Mouse (Mus musculus) liver, embryonic 13.5 days (tissue): Measurements from ENCODE around the gene Plekha6. TPM values are rescaled to one million over a fixed set of nuclear protein-coding genes. Genes with fewer than 3 reads are reported as not detected.

Experiments
- ATAC-seq: fragments of 200-750 bp; cut with Nextera tagmentation; 2 replicates; pipeline ENCODE4 v1.8.0; 2017; ENCODE audit warnings: low read depth, mild to moderate bottlenecking, moderate number of reproducible peaks, moderate library complexity
- DNase-seq: peaks from one replicate; pipeline ENCODE4 v3.0.0; 2022
- H3K27ac ChIP-seq: fragments of 300-500 bp; sonication (generic); 2 replicates; pipeline ENCODE4 v1.5.1; 2015; ENCODE audit warnings: moderate library complexity, mild to moderate bottlenecking, inconsistent platforms
- H3K27me3 ChIP-seq: fragments of 300-500 bp; sonication (generic); 2 replicates; pipeline ENCODE4 v1.6.1; 2015; ENCODE audit warnings: mild to moderate bottlenecking, inconsistent platforms
- H3K36me3 ChIP-seq: fragments of 300-500 bp; sonication (generic); 2 replicates; pipeline ENCODE4 v1.6.1; 2015; ENCODE audit warnings: mild to moderate bottlenecking, inconsistent platforms
- H3K4me1 ChIP-seq: fragments of 300-500 bp; sonication (generic); replicated peaks from 2 replicates; pipeline ENCODE4 v1.6.1; 2015; ENCODE audit warnings: inconsistent platforms
- H3K4me2 ChIP-seq: fragments of 300-500 bp; sonication (generic); 2 replicates; pipeline ENCODE4 v1.6.1; 2015; ENCODE audit warnings: inconsistent platforms, mild to moderate bottlenecking, moderate library complexity
- H3K4me3 ChIP-seq: fragments of 300-500 bp; sonication (generic); replicated peaks from 2 replicates; pipeline ENCODE4 v1.5.1; 2015; ENCODE audit warnings: mild to moderate bottlenecking, inconsistent platforms
- H3K9ac ChIP-seq: fragments of 300-500 bp; sonication (generic); 2 replicates; pipeline ENCODE4 v1.6.1; 2015; ENCODE audit warnings: mild to moderate bottlenecking, inconsistent platforms
- H3K9me3 ChIP-seq: fragments of 300-500 bp; sonication (generic); replicated peaks from 2 replicates; pipeline ENCODE4 v1.6.1; 2016; ENCODE audit warnings: inconsistent platforms
- WGBS: fragments of 180-500 bp; shearing (Covaris S2); methylation state at CpG from one replicate; pipeline ENCODE4 v1.1.7; 2015; ENCODE audit not compliant: insufficient replicate concordance; 5-methylcytosine and 5-hydroxymethylcytosine counted together
- polyA plus RNA-seq: library from polyadenylated mRNA; unstranded; fragments of >200 nt; fragmentation: Nextera tagmentation; extraction: Ambion mirVana; gene quantifications from 2 replicates; pipeline ENCODE4 v1.2.1, GENCODE M21; 2015

Gene Plekha6
- polyA plus RNA-seq, 1 experiment from 2014 or later, result 1.9 TPM

GRCm38 (mm10) chr1:133168318-133169060 is 4.5 kb downstream of the Plekha6 start:
- whole genome bisulfite sequencing, result 40% methylated on average over 19 of the region's 19 CpGs
- Histone ChIP-seq H3K4me2 (peak overlapping the region; percentile 28), H3K27me3 (peaks cover 68% of the 10 kb centered on the region)

GRCm38 (mm10) chr1:133170196-133170595 is 6.2 kb downstream of the Plekha6 start:
- 63% methylated on average over 8 of the region's 8 CpGs for WGBS

More at GRCm38 (mm10) chr1:133168318-133169060, 4.5 kb downstream of the Plekha6 start:
- peak; percentile 24 for DNase-seq
- Histone ChIP-seq H3K4me1 (peaks cover 21% of the 10 kb centered on the region), H3K36me3 (no peaks in the 10 kb centered on the region), H3K27ac (no peak overlapping the region), H3K4me3 (no peak overlapping the region), H3K9me3 (no peaks in the 10 kb centered on the region), H3K9ac (no peak overlapping the region)
- ATAC-seq, result no peak

DNA sequence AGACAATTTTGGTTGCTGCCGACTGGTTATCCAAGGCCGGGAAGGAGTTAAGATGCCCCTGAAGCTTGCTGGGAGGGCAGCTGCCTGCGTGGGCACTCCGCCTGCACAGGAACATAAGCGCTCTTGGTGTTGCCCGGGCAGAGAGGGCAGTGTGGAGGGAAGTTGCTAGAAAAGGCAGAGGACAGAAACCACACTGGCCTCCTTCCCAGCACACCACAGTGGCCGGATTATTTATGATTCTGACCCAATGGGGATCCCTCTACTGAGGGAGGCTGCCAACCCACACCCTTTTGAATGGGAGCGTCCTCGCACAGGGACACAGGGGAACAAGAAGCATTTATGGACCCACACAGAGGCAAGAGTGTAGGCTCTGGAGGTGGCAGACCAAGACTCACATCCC is 7.3 kb downstream of the Plekha6 start:
- no peaks in the 10 kb centered on the region for H3K36me3 ChIP-seq
- H3K9ac ChIP-seq, result no peak overlapping the region
- no peaks in the 10 kb centered on the region for H3K9me3 ChIP-seq
- H3K4me1 ChIP-seq, result peaks cover 6% of the 10 kb centered on the region
- no peak overlapping the region for H3K4me3 ChIP-seq
- ATAC-seq, result no peak
- H3K27ac ChIP-seq, result no peak overlapping the region
- H3K27me3 ChIP-seq, result peaks cover 46% of the 10 kb centered on the region
- DNase-seq, result no peak
- 71% methylated on average over 9 of the region's 9 CpGs for WGBS
- H3K4me2 ChIP-seq, result no peak overlapping the region

More at GRCm38 (mm10) chr1:133170196-133170595, 6.2 kb downstream of the Plekha6 start:
- ATAC-seq (no peak), DNase-seq (no peak)
- Histone ChIP-seq H3K4me1 (peaks cover 6% of the 10 kb centered on the region), H3K9me3 (no peaks in the 10 kb centered on the region), H3K4me3 (no peak overlapping the region), H3K27ac (no peak overlapping the region), H3K4me2 (no peak overlapping the region), H3K9ac (no peak overlapping the region), H3K36me3 (no peaks in the 10 kb centered on the region), H3K27me3 (peaks cover 54% of the 10 kb centered on the region)

- WGBS, result 50% methylated on average over 6 of the region's 6 CpGs
- no peak for DNase-seq
Measured at GRCm38 (mm10) chr1:133175150-133175549, 11.1 kb downstream of the Plekha6 start.

DNA sequence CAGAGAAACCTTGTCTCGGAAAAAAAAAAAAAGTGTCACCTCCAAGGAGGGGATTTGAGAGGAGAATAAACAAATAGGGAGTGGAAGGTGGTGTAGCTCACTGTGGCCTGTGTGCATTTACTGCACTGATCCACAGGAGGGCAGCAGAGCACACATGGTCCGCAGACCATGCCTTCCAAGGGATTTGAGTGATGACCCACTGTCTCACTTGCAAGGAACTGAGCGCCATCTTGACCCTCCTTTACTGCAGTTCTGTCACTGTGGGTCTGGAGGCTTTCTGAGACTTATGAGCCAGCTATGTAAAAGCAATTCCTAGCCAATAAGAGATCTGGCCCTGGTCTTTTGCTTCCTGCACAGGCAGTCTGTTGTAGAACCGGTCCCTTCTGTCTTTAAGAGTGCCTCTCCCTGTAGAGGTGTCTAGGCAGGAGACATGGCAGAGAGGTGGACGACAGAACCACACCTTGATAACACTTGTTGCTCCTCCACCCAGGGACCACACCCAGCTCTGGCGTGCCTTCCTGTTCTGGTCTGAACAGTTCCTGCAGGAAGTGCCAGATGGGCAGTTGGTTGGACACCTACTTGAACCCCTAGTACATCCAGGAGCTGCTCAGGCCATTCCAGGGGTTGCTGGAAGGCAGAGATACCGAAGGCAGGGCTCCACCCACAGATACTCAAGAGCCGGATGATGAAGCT is 13.6 kb downstream of the Plekha6 start:
- Histone ChIP-seq H3K9ac (no peak overlapping the region), H3K36me3 (no peaks in the 10 kb centered on the region), H3K4me1 (peaks cover 15% of the 10 kb centered on the region), H3K27me3 (peaks cover 48% of the 10 kb centered on the region), H3K27ac (no peak overlapping the region), H3K4me2 (no peak overlapping the region), H3K9me3 (no peaks in the 10 kb centered on the region), H3K4me3 (no peak overlapping the region)
- ATAC-seq (no peak), DNase-seq (peak; percentile 20)
- 31% methylated on average over 8 of the region's 8 CpGs for WGBS

More at GRCm38 (mm10) chr1:133175150-133175549, 11.1 kb downstream of the Plekha6 start:
- H3K27me3 ChIP-seq, result peaks cover 30% of the 10 kb centered on the region
- H3K9ac ChIP-seq, result no peak overlapping the region
- no peak overlapping the region for H3K4me3 ChIP-seq
- no peak for ATAC-seq
- H3K4me1 ChIP-seq, result peaks cover 6% of the 10 kb centered on the region
- H3K9me3 ChIP-seq, result no peaks in the 10 kb centered on the region
- no peak overlapping the region for H3K27ac ChIP-seq
- no peaks in the 10 kb centered on the region for H3K36me3 ChIP-seq
- no peak overlapping the region for H3K4me2 ChIP-seq

DNA sequence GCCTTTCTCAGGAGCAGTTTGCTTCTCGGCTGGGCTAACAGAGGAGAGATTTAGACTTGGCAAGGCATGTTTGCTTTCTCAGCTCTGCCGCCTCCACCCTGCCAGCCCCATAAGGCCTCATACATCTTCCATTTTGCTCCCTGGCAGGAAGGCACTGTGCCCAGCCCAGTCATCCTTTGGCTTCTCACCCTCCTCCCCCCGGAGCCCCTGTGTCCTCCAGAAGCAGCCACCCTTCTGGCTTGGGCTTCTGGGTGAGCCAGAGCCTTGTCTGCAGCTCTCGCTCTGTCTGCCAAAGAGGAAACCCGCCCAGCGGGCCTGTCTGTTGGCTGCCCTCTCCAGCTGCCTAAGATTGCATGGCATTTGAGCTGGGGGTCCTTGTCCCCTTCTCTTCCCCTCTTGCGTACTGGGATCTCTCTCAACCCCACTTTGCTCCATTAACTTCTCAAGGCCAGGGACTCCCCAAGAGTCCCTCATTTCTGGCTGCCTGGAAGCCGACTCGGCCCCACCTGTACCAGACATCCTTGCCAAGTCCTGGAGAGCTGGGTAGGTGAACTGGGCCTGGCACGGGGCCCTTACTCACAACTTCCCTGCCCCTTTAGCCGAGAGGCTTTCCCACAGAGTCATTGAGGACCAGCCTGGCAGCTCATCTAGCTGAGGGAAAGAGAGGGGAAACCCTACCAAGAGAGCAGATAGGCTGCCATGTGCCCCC is 14.9 kb downstream of the Plekha6 start:
- H3K4me3 ChIP-seq, result no peak overlapping the region
- H3K4me2 ChIP-seq, result no peak overlapping the region
- H3K27ac ChIP-seq, result no peak overlapping the region
- no peaks in the 10 kb centered on the region for H3K36me3 ChIP-seq
- H3K9ac ChIP-seq, result no peak overlapping the region
- no peak for DNase-seq
- H3K9me3 ChIP-seq, result no peaks in the 10 kb centered on the region
- 63% methylated on average over 11 of the region's 11 CpGs for WGBS
- no peak for ATAC-seq
- peaks cover 16% of the 10 kb centered on the region for H3K4me1 ChIP-seq
- H3K27me3 ChIP-seq, result peaks cover 58% of the 10 kb centered on the region

DNA sequence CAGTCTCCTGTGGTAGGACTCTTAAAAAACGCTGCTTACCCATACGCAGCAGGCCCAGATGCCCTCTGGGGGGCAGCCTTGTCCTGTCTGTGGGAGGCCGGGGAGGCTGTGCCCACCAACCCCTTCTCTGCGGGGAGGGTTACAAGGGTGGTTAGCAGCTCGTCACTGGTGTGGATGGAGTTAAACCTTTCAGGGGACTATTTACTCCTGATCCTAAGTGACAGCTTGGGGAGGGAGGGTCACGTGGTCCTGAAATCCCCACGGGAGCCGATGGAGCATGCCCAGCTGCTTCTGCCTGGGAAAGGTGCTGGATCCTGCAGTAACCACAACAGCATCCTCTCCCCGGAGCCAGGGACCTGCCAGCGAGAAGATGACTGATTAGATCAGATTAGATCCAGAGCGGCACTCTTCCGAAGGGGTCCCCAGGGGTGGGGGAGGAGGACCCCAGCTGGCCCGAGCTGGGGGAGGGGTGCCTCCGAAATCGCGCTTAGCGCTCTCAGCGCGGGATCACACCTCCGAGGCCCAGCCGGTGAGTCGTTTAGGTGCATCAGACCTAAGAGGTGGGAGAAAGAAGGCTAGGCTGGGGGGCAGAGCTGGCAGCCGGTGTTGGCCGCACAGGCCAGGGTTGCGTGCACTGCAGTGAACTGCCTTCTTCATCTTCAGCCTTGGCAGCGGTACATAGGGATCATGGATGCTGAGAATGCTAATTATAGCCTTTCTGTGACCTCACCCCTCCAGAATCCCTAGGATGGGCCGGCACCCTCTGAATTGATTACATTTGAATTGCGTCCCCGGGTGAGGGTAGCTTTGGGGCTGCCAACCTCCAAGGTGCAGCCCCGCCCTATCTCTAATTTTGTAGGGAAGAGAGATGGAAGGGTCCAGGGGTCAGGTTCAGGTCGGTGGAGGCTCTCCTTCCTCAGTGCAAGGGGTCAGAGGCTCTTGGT is 17.3 kb downstream of the Plekha6 start:
- Histone ChIP-seq H3K36me3 (no peaks in the 10 kb centered on the region), H3K9me3 (no peaks in the 10 kb centered on the region), H3K27me3 (peaks cover 54% of the 10 kb centered on the region), H3K27ac (no peak overlapping the region), H3K4me1 (peaks cover 16% of the 10 kb centered on the region), H3K9ac (no peak overlapping the region), H3K4me3 (peak overlapping the region; percentile 34), H3K4me2 (peak overlapping the region; percentile 55)
- 0 out of 2 replicates have a peak, but pooled peaks have one; percentile 26 for ATAC-seq
- DNase-seq, result no peak
- WGBS, result 2% methylated on average over 31 of the region's 31 CpGs

GRCm38 (mm10) chr1:133182016-133182705 is 18.2 kb downstream of the Plekha6 start:
- Histone ChIP-seq H3K4me3 (peak overlapping the region; percentile 37), H3K4me2 (peak overlapping the region; percentile 55), H3K9me3 (no peaks in the 10 kb centered on the region), H3K9ac (no peak overlapping the region), H3K4me1 (peaks cover 16% of the 10 kb centered on the region), H3K27me3 (peaks cover 54% of the 10 kb centered on the region), H3K27ac (no peak overlapping the region), H3K36me3 (no peaks in the 10 kb centered on the region)
- DNase-seq (no peak), ATAC-seq (no peak)
- 3% methylated on average over 25 of the region's 25 CpGs for WGBS

GRCm38 (mm10) chr1:133182706-133183095 is 18.7 kb downstream of the Plekha6 start:
- Histone ChIP-seq H3K36me3 (no peaks in the 10 kb centered on the region), H3K4me2 (peak overlapping the region; percentile 55), H3K4me1 (peaks cover 14% of the 10 kb centered on the region), H3K9me3 (no peaks in the 10 kb centered on the region), H3K27me3 (peaks cover 54% of the 10 kb centered on the region), H3K27ac (no peak overlapping the region), H3K9ac (no peak overlapping the region), H3K4me3 (peak overlapping the region; percentile 37)
- 3% methylated on average over 16 of the region's 16 CpGs for WGBS
- ATAC-seq (no peak), DNase-seq (no peak)
